Mouse (Mus musculus) heart, embryonic 16.5 days (tissue): ENCODE results near the gene H2-T24. TPM values are rescaled to one million over a fixed set of nuclear protein-coding genes. Genes with fewer than 3 reads are reported as not detected.
"Not testable (repeated sequence)": the region's sequence is repeated elsewhere in the genome, so short reads cannot be mapped to it uniquely, and the experiment has no call there.

Experiments
- ATAC-seq: fragments of 200-750 bp; cut with Nextera tagmentation; replicated peaks from 2 replicates; pipeline ENCODE4 v1.8.0; 2017; ENCODE audit warnings: moderate number of reproducible peaks; ENCODE audit not compliant: insufficient read depth, low FRiP score; ENCODE audit errors: extremely low read depth
- H3K27ac ChIP-seq: fragments of 300-500 bp; sonication (generic); 2 replicates; pipeline ENCODE4 v1.5.1; 2014; ENCODE audit warnings: mild to moderate bottlenecking, low read length, control low read depth, moderate library complexity
- H3K27me3 ChIP-seq: fragments of 300-500 bp; sonication (generic); 2 replicates; pipeline ENCODE4 v1.6.1; 2014; ENCODE audit warnings: low read length, mixed read lengths; ENCODE audit not compliant: control insufficient read depth, insufficient read depth
- H3K36me3 ChIP-seq: fragments of 300-500 bp; sonication (generic); 2 replicates; pipeline ENCODE4 v1.6.1; 2014; ENCODE audit not compliant: control insufficient read depth, insufficient read depth
- H3K4me1 ChIP-seq: fragments of 300-500 bp; sonication (generic); 2 replicates; pipeline ENCODE4 v1.6.1; 2014; ENCODE audit warnings: low read length, mixed read lengths; ENCODE audit not compliant: control insufficient read depth, insufficient read depth
- H3K4me2 ChIP-seq: fragments of 300-500 bp; sonication (generic); 2 replicates; pipeline ENCODE4 v1.6.1; 2014; ENCODE audit warnings: low read depth, mild to moderate bottlenecking, control low read depth, low read length
- H3K4me3 ChIP-seq: fragments of 300-500 bp; sonication (generic); 2 replicates; pipeline ENCODE4 v1.5.1; 2014; ENCODE audit warnings: mild to moderate bottlenecking, control low read depth, low read length
- H3K9ac ChIP-seq: fragments of 300-500 bp; sonication (generic); 2 replicates; pipeline ENCODE4 v1.6.1; 2014; ENCODE audit warnings: low read length, control low read depth
- H3K9me3 ChIP-seq: fragments of 300-500 bp; sonication (generic); replicated peaks from 2 replicates; pipeline ENCODE4 v1.6.1; 2016; ENCODE audit warnings: low read length; ENCODE audit not compliant: control insufficient read depth
- WGBS: fragments of 180-500 bp; shearing (Covaris S2); extraction: QIAGEN DNeasy Blood & Tissue Kit; methylation state at CpG from one replicate; pipeline ENCODE4 v1.1.7; 2014; 5-methylcytosine and 5-hydroxymethylcytosine counted together
- polyA plus RNA-seq: library from polyadenylated mRNA; unstranded; fragments of >200 nt; fragmentation: Nextera tagmentation; extraction: Ambion mirVana; gene quantifications from 2 replicates; pipeline ENCODE4 v1.2.1, GENCODE M21; 2015

Gene H2-T24
- polyA plus RNA-seq, 1 experiment from 2014 or later = 2.5 TPM

DNA sequence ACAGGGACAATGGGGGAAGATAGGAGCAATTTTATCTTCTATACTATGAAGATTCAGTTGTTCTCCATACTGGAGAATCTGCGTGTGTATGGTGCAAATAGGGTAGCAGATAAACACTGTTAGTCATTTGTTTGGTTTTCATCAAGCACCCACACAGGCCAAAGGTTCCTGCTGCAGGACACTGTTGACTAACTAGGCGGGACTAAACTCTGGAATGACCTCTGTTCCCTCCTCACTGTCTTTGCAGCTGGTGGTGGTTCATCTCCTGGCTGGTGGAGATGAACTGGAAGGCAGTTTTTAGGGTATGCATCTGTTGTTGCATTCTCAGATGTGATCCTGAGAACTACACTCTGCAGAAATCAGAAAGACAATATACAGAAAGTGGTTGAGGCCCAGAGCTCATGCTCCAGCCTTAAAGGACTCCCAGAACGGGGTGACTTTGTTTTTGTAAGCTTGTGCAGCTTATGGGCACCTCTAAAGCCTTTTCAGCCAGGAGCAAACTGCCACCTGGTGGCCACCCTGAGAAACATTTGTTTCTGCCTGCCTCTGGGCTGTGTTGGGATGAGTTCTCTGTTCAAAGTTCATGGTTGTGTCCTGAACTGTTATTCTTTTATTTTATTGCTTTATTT lies 14.8 kb upstream of the H2-T24 start:
- not testable (repeated sequence) for H3K4me1 ChIP-seq, H3K4me2 ChIP-seq, H3K27ac ChIP-seq, H3K9me3 ChIP-seq, H3K36me3 ChIP-seq, H3K4me3 ChIP-seq, H3K9ac ChIP-seq, H3K27me3 ChIP-seq, ATAC-seq
- WGBS = 41% methylated on average over 3 of the region's 3 CpGs

GRCm38 (mm10) chr17:36034524-36034923 lies 14.2 kb upstream of the H2-T24 start:
- not testable (repeated sequence) for H3K4me1 ChIP-seq, H3K27ac ChIP-seq, H3K36me3 ChIP-seq, H3K4me2 ChIP-seq, H3K27me3 ChIP-seq, H3K4me3 ChIP-seq, H3K9me3 ChIP-seq, ATAC-seq, H3K9ac ChIP-seq
- 54% methylated on average over 3 of the region's 3 CpGs for WGBS

- not testable (repeated sequence) for H3K4me1 ChIP-seq, H3K36me3 ChIP-seq, H3K27me3 ChIP-seq, H3K27ac ChIP-seq, H3K9me3 ChIP-seq
- Histone ChIP-seq H3K4me3 (peak within 1 kb of the TSS; percentile 61), H3K4me2 (peak within 1 kb of the TSS; percentile 84), H3K9ac (peak within 1 kb of the TSS; percentile 69)
- peak; percentile 56; the same call in 1 of the 2 replicates for ATAC-seq
- under 1% methylated on average over 25 of the region's 25 CpGs for WGBS
Measured at GRCm38 (mm10) chr17:36032351-36032875, 12.1 kb upstream of the H2-T24 start, which contains the start of gene H2-T23. Gene H2-T23 (minus strand): TSS chr17:36032855.

GRCm38 (mm10) chr17:36031583-36032331 lies 11.4 kb upstream of the H2-T24 start:
- H3K4me2 ChIP-seq = peak overlapping the region; percentile 84
- H3K9me3 ChIP-seq, H3K4me1 ChIP-seq, H3K27me3 ChIP-seq, H3K27ac ChIP-seq, H3K36me3 ChIP-seq: not testable (repeated sequence)
- peak overlapping the region; percentile 61 for H3K4me3 ChIP-seq
- ATAC-seq = peak; percentile 63
- WGBS = 4% methylated on average over 40 of the region's 40 CpGs
- peak overlapping the region; percentile 69 for H3K9ac ChIP-seq

GRCm38 (mm10) chr17:36030703-36031582 lies 10.6 kb upstream of the H2-T24 start:
- peak overlapping the region; percentile 84 for H3K4me2 ChIP-seq
- peak overlapping the region; percentile 61 for H3K4me3 ChIP-seq
- H3K27me3 ChIP-seq, H3K4me1 ChIP-seq, H3K27ac ChIP-seq, ATAC-seq, H3K36me3 ChIP-seq, H3K9me3 ChIP-seq: not testable (repeated sequence)
- 54% methylated on average over 7 of the region's 8 CpGs for WGBS
- H3K9ac ChIP-seq = peak overlapping the region; percentile 38; the same call in 1 of the 2 replicates

GRCm38 (mm10) chr17:36030046-36030702 lies 9.8 kb upstream of the H2-T24 start:
- not testable (repeated sequence) for ATAC-seq, H3K4me2 ChIP-seq

GRCm38 (mm10) chr17:36028879-36029619 lies 8.7 kb upstream of the H2-T24 start:
- 78% methylated on average over 7 of the region's 7 CpGs for WGBS
- H3K9me3 ChIP-seq = no peaks in the 10 kb centered on the region
- no peak for ATAC-seq
- H3K36me3 ChIP-seq = no peaks in the 10 kb centered on the region
- H3K27me3 ChIP-seq = no peaks in the 10 kb centered on the region
- H3K9ac ChIP-seq = no peak overlapping the region
- H3K4me2 ChIP-seq = no peak overlapping the region
- H3K4me3 ChIP-seq = no peak overlapping the region
- peaks cover 3% of the 10 kb centered on the region; the same call in 1 of the 2 replicates for H3K4me1 ChIP-seq
- H3K27ac ChIP-seq = no peak overlapping the region

More at GRCm38 (mm10) chr17:36030046-36030702, 9.8 kb upstream of the H2-T24 start:
- H3K36me3 ChIP-seq, H3K9me3 ChIP-seq, H3K9ac ChIP-seq, H3K4me3 ChIP-seq, H3K4me1 ChIP-seq, H3K27ac ChIP-seq, H3K27me3 ChIP-seq: not testable (repeated sequence)
- WGBS = 49% methylated on average over 2 of the region's 4 CpGs

DNA sequence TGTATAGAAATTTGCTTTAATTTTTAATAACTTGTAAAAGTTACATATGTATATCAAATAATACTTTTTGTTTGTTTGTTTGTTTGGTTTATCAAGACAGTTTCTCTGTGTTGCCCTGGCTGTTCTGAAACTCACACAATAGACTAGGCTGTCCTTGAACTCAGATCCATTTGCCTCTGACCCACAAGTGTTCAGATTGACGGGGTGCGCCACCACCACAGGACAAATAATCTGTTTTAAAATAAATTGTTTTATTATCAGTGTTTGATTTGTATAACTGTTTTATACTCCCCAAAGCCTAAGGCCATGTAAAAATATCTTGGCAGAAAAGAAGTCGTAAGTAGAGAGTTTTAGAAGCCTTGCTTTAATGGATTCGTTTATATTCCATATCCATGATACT lies 7.3 kb upstream of the H2-T24 start:
- Histone ChIP-seq H3K4me1 (peaks cover 10% of the 10 kb centered on the region), H3K27me3 (no peaks in the 10 kb centered on the region), H3K9ac (no peak overlapping the region), H3K9me3 (no peaks in the 10 kb centered on the region), H3K4me2 (no peak overlapping the region), H3K4me3 (no peak overlapping the region), H3K36me3 (no peaks in the 10 kb centered on the region), H3K27ac (no peak overlapping the region)
- 88% methylated on average over 4 of the region's 4 CpGs for WGBS
- no peak for ATAC-seq
